Mouse (Mus musculus) kidney, postnatal 14 days (tissue): ENCODE measurements around the gene Zfp839.

ENCODE experiments used
- DNase-seq: peaks from one replicate; pipeline ENCODE4 v3.0.0; 2022; ENCODE audit warnings: mixed read lengths

Zfp839 gene

DNA sequence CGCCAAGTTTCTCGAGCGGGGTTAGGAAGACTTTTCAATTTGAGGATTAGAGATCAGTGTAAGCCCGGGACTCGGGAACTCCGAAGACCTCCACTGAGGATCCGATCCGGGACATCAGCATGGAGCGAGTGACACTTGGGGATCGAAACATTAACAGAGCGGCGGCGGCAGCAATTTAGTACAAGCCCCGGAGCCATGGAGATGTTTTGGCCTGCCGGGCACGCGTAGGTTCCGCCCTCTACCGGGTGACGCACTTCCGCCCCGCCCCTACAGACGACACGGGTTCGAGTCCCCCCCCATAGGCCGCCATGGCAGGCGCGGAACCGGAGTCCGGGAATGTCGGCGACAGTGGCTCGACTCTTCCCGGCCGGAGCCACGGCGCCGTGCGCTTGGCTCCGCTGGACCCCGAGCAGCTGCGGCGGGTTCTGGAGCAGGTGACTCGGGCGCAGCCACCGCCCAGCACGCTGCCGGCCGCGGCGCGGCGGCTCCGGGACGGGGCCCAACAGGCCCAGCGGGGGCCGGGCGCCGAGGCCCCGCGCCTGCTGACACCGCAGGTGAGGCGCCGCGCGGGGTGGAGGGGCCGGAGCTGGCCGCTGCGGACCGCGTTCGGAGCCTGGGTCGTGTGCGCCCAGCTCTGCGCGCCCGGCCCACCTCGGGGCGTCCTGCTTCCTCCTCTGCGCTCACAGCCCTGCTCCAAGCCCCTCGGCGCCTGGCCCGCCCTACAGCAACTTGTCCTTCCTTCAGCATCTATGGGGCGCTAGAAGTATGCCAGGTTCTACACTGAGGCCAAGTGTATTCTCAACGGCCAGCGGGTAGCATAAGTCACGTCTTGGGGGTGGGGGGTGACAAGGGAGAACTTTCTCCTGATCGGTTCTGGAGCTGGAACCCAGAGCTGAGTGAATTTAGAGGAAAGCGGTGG is at the start of gene Zfp839:
Zfp839 (plus strand) TSS at position 244 of the 919 bp plus-strand sequence.
- DNase-seq: peak; percentile 91

DNA sequence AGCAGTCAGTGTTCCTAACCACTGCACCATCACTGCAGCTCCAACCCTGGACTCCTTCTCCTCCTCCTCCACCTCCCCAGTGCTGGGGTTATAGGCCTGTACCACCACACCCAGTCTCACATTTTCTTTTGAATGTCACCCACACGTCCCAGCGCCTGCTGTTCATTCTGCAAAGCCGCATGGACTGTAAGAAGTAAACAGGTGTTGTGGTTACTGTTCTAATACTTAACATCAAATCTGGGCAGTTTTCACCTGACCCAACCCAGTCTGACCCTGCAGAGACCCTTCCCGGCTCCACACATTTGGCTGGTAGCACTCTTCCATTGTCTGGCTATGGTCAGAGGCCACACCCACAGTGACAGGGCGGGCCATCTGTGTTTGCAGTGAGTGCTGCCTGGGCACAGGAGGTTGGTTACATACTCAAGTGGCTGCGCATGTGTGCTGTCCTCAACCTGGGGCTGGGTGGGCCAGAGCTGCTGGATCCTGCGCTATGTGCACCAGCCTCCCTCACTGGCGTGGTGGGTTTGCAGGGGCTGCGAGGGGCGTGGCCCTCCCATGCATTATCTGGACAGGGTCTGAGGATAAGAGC is 48.1 kb upstream of the Zfp839 start:
- no peak for DNase-seq

DNA sequence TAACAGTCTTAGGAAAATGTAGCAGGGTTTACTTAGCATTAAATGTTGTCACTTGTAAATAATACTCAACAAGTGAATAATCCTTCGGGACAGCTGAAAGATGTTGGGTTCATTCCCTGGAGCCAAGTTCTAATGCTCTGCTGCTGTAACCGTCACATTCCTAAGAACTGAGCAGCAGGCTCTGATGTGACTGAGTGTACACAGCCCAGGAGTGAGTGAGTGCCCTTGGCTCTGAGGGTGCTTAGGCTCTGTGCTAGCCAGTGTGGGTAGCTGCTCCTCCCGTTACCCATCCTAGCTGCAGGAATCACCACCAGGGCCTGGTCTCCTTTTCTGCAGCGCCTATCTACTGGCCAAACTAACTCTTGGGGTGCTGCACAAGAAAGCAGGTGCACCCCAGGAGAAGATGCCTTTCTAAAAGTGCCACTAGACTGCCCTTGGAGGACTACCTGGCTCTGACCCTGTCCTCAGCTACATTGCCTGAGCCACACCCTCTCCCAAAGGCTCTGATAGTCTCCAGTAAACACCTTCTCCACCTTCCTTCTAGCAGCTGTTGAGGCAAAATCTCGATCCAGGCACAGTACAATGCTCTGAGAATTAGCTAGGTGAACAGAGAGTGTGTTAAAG is 47.3 kb upstream of the Zfp839 start:
- no peak for DNase-seq

DNA sequence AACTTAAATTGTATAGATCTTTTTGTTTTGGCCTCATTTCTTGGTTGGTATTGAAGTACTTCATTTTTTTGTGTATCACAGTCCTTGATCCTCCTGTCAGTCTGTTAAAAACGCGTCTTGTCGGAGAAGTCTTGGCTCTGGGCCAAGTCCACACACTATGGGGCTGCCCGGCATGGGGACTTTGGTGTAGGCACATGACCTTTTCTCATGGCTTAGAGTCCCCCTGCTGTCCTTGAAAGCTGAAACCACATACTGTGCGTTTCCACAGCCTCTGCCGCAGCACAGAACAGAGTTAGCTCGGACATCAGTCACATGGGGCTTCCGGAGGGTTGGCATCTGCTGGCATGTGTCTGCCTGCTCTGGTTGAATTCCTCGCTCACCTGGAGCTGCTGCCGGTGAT is 45.8 kb upstream of the Zfp839 start:
- peak; percentile 48 for DNase-seq

DNA sequence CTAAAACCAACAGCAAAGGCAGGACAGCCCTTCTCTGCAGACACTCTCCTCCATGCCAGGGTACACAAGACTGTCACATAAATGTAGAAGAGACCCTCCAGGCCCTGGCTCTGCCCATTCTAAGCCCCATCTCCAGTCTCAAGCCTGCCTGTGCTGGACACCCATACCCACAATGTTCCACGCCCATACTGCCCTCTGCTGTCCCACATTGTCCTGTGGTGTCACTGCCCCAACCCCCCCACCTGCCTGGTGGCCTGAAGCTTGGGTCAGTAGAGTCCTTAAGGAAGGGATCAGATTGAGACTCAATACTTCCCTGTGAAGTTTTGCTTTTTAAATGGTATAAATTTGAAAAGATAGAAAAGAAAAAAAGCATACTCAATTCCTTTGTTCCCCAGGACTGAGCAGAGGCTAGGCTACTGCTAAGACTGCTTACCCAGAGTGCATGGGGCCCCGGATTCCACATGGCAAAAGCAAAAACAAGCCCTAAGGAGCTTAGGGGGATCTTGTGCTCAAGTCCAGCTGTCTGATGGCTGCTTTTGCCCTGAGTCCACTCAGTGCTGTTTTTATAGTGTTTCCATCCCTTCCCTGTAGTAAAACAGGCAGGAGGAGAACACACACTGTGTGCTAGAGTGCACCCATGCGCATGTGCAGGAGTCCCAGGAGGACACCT is 43.6 kb upstream of the Zfp839 start:
- peak; percentile 52 for DNase-seq

DNA sequence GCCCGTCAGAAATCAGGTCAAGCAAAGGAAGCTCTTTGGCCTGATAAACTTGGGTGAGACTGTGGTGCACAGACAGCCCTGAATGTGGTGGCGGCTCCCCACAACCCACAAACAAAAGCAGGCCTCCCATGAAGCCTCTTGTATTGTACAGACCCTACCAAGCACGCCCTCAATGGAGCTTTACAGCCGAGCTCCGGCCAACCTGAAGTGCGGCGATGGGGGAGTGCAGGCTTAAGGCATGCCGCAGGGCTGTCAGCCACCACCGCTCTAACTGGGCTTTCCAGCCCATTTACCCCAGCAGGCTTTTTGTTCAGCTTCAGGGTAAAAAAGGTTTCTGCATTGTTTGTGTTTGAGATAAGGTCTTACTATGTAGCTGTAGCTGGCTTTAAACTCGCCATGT is 41.6 kb upstream of the Zfp839 start:
- no peak for DNase-seq

DNA sequence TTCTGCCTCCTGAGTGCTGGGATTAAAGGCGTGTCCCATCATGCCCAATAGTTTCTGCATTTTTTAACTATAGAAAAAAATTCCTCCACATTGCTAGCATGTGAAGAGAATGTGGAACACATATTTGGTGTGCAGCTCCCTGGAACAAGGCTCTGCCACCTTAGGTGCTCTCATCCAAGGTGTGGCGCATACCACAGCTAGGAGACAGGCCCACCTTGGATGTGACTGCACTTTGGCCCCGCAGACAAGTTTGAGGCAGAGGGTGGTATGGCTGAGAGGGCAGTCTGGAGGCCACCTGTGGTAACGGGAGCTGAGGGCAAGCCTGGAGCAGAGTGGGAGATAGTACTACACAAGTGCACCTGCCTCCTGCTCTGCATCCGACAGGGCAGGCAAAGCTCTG is 41.2 kb upstream of the Zfp839 start:
- DNase-seq: peak; percentile 44

DNA sequence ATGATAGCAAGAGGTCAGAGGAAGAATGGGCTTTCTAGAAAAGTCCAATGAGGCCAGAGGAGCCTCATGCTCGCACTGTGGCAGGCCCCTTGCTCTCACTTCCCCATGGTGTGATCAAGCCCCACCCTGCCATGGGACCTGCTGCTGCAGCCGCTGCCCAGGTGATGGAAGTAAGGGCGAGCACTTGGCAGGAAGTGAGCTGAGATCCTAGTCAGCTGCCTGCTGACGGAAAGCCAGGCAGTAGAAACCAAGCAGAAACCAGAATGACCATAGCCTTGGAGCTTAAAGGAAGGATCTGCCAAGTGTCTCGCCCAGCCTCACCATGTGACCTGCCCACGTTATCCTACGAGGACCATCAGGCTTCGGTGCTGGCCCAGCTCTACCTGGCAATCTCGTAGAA is 36.9 kb upstream of the Zfp839 start:
- DNase-seq: no peak

DNA sequence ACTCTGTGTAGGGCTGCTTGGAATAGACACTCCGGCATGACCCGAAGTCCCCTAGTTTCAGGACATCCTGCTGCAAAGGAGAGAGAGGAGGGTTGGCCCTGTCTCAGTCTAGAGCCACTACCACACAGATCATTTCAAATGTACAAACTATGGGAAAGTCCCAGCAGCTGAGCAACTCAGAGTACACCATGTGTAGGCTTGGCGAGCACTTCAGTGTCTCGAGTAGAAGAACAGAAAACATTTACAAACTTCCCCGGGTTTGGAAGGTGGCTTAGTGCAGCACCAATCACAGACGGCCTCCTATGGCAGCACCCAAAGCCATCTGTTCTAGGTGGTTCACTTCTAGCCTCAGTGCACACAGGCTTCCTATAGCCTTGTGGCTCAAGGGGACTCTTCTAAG is 36.4 kb upstream of the Zfp839 start:
- no peak for DNase-seq

DNA sequence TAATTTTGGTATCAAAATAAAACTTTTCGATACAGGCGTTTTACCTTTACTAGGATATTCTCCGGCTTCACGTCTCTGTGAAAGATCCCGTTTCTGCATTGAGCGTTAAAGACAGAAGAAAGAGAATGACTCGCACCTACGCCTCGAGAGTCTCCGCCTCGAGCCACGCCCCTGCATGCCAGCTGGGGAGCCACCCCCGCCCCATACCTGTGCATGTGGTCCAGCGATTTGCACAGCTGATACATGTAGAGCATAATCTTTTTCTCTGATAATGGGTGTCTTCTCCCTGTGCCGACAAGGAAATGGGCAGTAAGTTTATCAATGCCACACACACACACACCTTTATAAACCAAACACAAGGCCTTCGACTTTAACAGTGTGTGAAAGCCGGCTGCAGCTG is 35.1 kb upstream of the Zfp839 start:
- DNase-seq: no peak

DNA sequence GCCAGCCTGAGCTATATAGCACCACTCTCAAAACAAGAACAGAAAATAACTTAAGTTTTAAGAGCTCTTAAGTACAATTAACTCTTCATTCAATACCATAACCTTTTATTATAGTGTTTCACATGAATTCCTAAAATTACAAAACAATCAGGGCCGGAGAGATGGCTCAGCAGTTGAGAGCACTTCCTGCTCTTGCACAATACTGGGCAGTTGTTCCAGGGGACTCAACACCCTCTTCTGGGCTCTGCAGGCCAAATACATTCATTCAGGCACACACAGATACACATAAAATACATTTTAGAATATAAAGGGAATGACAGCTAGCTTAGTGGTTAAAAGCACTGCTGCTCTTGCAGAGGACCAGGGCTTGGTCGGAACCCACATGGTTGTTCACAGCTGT is 33.2 kb upstream of the Zfp839 start:
- no peak for DNase-seq

DNA sequence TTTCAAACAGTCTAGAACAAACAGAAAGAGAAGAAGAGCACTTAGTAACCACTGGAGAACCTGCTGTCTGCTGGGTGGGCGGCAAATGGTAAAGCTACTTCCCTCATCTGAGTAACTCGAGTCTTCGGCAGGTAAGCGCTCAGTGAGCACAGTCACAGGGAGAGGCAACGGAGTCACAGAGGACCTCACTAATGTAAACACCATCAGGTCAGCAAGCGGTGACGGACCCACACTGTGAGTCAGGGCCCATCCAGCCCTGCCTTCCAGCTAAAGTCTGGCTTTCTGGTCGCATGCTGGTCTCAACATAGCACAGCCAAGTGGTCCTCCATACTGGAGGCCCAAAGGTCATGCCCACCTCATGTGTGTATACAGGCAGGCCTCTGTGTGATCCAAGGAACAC is 30.7 kb upstream of the Zfp839 start:
- no peak for DNase-seq

DNA sequence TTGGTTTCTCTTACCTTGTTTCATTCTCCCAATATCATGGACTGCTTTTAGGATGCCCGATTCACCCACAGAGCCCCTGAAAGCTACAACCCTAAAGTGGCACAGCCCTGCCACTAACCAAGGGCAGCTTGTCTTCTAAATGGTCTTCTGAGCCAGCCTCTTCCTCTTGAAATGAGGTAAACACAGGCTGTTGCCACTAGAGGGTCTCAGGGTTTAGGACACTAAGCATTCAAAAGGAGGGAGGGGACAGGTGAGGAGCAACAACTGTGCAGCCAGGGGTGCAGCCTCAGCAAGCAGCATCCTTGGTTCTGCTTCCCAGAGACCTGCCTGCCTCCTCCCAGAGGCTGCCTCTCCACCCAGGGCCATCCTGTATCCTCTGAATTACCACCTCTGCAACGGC is 28.3 kb upstream of the Zfp839 start:
- DNase-seq: no peak

DNA sequence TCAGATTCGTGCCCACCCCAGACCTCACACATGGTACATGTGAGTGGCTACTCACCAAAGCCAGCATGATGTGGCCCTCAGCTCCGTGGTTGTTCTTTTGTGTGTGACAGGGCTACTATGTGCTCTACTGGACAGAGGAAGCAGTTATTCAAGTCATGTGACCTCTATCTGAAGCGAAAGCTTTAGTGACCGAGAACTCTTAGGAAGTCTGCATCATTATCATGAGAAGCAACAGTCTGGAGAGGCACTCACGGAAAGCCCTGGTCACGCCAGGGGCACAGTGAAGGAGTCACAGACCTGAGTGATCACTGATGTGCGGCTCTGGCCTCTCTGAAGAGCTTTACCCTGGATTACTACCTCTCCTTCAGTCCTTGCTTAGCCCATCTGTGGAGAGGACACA is 27.7 kb upstream of the Zfp839 start:
- DNase-seq: no peak

DNA sequence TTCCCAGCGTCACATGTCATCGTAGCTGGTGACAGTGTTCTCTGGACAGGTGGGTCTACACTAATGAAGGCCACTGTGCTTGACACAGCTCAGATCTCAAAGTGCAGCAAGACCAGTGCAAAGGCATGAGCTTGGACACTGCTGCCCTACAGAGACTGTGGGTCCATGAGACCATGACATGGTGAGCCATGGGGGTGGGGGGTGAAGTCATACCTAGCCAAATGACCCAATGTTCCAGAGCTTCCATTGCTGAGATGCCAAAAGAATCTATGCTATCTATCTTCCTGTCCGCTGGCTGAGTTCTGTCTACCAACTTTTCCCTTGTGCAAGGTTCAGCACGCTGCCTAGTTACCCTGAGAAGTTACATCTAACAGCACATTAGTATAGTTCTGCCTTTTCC is 21.1 kb upstream of the Zfp839 start:
- DNase-seq: no peak

DNA sequence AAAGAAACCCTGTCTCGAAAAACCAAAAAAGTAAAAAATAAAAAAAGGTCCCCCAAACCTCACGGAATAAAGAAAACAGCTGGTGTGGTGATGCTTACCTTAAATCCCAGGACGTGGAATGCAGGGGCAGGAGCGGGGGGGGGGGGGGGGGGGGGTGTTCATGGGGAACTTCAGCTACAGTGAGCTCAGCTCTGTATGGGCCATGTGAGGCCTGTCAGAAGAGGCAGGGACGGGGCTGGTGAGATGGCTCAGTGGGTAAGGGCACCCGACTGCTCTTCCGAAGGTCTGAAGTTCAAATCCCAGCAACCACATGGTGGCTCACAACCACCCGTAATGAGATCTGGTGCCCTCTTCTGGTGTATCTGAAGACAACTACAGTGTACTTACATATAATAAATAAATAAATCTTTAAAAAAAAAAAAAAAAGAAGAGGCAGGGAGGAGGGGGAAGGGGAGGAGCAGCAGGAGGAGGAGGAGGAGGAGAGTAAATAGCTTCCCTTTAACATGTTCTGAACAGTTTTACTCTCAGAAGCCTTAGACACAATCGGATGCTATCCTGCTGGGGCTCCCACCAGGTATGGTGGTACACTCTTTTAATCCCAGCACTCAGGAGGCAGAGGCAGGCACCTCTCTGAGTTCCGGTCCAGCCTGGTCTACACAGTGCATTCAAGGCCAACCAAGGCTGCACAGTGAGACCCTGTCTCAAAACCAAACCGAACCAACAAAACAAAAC is 19.6 kb upstream of the Zfp839 start:
- DNase-seq: no peak

DNA sequence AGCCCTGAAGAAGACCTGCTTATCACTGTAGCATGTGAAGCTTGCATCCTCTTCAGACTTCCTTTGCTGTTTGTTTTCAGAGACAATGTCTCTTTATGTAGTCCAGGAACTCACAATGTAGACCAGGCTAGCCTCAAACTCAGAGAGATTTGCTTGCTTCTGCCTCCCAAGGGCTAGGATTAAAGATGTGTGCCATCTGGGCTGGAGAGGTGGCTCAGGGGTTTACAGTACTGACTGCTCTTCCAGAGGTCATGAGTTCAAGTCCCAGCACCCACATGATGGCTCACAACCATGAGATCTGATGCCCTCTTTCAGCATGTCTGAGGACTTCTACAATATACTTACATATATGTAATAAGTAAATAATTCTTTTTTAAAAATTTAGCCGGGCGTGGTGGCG is 14.9 kb upstream of the Zfp839 start:
- no peak for DNase-seq

DNA sequence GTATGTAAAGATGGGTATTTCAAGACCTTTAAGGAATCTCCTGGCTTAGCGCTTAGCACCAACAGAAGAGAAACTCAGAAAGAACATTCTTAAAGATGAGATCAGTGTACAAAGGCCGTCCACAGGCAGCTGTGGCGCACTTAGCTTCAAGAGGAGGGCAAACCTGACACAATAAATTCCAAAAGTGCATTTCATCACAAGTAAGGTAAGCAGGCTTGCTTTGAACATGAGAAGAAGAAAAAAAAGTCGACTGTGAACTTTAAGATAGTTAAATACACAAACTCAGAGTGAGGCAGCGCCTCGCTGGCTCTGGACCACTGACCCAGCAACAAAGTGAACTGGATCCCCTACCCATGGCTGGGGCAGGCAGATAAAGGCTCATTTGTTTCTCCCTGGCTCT is 13.3 kb upstream of the Zfp839 start:
- no peak for DNase-seq

DNA sequence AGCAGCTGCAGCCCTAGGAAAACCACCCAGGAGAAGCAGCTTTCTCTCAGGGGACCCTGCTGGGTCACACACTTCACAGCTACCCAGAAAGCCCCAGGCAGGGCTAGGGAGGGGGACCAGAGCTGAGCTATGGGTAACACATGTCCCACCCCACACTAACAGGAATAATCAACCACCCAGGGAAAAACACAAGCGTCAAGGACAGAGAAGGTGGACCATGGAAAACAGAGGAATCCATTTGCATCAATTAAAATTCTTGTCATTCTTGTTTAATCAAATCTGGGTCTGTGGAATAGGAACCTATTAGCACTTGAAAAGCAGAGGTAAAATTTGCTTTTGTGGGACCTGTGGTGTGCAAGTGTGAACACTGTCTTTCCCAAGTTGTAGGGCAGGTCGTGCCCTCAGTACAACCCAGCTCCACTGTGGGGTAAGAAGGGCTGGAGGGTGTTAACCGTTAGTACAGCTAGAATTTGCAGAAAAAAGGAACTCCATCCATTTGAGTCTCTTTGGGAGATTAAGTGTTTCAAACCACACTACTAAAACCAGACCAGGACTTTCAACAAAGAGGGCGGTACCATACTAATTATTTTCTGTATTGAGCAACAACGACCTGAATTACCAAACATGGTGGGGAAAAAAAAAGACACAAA is 12.7 kb upstream of the Zfp839 start:
- peak; percentile 67 for DNase-seq

DNA sequence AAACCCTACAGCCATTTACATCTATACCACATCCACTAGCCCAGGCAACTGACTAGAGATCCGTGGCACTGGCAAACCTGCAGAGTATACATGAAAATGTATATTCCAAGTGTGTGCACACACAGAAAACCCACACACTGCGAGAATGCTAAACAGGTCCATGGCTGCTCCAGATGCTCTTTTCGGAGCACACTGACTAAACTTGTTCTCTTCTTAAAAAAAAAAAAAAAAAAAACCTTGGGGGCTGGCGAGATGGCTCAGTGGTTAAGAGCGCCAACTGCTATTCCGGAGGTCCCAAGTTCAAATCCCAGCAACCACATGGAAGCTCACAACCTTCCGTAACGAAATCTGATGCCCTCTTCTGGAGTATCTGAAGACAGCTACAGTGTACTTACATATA is 12.2 kb upstream of the Zfp839 start:
- DNase-seq: no peak

DNA sequence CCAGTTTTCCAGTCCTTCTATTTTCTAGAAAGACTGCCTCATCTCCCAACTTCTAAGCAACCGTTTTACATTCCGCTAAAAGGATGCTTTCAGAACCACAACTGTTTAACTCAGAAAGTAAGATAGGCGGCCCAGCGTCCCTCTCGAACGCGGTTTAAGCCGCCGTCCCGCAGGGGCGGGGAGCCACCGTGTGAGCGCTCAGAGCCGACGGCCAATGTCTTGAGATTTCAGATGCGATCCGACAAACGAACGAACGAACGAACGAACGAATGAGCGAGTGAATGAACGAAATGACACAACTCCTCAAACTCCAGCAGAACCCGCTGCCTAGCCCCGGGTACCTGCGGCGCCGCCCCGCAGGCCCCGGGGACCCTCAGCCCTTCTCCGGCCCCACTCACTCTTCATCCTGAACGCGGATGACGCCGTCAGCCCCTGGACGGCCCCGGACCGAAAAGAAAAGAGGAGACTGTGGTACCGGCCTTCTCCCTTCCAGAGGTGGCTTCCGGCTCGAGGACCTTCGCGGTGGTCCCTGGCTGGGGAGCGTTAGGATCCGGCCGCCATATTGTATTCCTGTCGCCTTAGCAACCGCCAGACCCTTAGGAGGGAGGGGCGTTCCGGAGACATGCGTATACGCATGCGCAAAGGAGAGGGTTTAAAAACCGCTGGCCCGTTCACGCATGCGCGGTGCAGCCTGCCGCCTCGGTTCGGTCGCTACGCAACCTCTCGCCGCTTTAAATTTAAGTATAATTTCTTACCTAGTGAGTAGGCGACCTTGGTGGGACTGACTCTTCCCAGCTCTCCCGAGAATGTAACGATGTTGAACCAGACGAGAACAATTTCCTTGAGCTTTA is 9.5 kb upstream of the Zfp839 start, which contains the start of gene Mok:
Mok (minus strand) TSS at position 592 of the 851 bp plus-strand sequence.
- DNase-seq: peak; percentile 96
